Mouse (Mus musculus): Measurements from ENCODE around the gene Acvr2a.

- TF ChIP-seq POLR2A (IDR thresholded peaks at IDR 0.05; ENCODE audit: insufficient read depth, low read length): no peak
- TF ChIP-seq CTCF (IDR thresholded peaks at IDR 0.05; ENCODE audit: low read depth, low read length): no peak
- no peak for TF ChIP-seq EP300 (IDR thresholded peaks at IDR 0.05; ENCODE audit: insufficient read depth, low read depth, low read length)
Measured at GRCm38 (mm10) chr2:48868199-48868913, 54.4 kb downstream of the Acvr2a start.

Measured in ES-Bruce4 (cell line).